Mouse (Mus musculus): ENCODE results near the gene Gas2. TPM values are rescaled to one million over a fixed set of nuclear protein-coding genes. Genes with fewer than 3 reads are reported as not detected.

Gene Gas2
- total RNA-seq, 2 experiments from 2014 or later = 7.6 to 7.9 TPM

DNA sequence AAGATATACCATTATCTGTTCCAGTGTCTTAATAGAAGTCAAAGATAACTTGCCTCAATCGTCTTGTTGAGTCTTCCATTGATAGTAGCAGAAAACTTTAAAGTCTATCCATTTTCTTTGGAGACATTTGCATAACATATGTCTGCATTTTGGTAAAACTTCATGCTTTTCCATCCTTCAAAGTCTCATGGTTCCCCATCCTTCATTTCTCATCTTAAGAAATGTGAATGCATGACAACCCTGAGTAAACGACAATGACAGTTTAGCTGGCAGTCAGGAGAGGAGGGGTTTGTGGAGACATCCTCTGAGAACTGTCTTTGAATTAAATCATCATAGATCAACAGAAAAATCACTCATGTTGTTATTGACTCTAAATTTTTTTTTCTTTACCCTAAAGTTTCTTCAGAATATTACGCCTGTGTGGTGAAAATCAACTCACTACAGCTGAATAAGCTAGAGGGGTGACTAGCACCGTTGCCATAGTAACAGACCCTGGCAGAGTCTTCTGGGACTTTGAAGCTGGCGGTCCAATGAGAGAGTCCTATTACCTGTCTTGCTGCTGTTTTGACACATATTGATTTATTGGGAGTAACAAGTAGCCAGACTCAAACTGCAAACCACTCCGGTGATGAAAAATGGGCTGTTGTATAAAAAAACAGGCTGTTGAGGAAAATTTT lies 99.0 kb downstream of the Gas2 start:
- intact Hi-C loops (cut with DNase I) = no loop called here

DNA sequence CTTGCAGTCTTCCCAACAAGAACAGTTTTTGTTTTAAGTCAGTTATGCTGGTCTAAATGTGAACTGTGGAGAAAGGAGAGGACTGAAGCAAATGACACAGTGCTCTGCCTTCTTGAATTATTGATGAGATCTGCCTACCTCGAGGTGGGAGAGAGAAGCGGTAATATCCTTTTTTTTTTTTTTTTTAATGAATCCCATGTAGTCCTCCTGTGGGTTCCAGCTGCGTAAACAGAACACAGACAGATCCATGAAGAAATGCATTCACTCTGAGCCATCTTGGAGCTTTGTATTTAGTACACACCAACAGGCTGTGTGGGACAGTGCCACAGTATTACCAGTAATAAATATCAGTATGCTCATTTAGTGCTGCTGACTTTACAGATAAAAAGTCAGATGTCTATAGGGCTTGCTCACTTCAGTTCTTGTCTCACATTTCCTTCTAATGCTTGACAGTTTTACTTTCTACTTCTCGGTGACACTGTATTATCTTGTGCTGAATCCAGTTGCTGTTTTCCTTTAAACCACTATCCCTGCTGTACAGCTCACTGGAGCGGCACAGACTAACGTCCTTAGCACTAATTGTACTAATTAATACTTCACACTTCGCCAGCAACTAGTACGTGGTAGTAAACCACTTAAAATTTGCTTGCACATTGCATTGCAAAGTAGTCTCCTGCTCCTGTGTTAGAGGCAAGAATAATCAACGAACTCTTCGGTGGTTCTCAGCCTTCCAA lies 100.6 kb downstream of the Gas2 start:
- DNase-seq = no peak
- intact Hi-C loops (cut with DNase I) = no loop called here

More for the DNA sequence above, 99.0 kb downstream of the Gas2 start:
- DNase-seq = no peak

DNA sequence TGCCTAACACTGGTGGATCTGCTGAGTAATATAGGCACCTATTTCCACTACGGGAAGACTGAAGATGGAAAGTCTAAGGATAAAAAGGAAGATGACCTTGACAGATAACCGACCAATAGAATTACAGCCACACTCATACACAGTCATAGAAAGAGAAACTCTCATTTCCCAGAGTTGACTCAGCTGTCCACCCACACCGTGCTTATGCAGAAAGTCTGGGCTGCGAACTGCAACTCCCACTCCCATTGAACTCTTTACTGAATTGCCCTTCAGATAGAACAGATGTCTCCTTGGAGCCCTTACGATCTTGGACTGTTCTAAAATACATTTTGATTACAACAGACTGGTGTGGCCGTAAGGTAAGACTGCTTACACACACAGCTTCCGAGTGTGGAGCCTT lies 102.9 kb downstream of the Gas2 start:
- intact Hi-C loops (cut with DNase I) = no loop called here
- DNase-seq = no peak

DNA sequence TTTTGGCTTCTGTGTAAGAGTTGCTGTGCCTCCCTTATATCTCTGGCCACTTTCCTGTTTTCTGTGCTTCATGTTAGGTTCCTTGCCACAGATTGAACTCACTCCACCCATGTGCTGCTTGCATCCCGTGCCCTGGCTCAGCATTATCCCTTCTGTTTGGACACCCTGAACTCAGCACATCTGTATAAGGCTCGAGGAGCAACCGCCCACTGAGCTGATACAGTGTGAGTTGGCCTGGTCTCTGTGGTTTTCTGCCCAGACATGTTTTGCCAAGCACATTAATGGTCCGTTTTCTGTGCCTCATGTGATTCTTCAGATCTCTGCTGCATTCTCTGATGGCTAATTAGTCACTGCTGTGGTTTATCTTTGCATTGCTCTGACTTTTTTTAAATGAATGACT lies 105.8 kb downstream of the Gas2 start:
- no peak for DNase-seq
- intact Hi-C loops (cut with DNase I) = no loop called here

DNA sequence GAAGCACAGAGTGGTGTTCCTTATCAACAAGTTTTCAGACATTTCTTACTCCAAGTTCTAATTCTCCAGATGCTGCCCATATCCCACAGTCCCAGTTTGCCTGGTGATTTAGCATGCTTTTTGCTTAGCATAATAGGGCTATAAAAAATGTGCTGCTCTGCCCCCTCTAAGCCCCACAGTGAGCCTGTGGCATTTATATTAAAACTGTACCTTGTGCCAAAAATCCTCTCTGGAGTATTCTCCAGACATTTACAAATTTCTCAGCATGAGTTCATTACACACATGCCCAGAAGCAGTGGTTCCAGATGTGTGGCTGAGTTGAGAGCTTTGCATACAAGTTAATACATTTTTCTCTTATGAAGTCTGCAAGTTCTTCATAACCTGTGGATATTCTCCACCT lies 107.6 kb downstream of the Gas2 start:
- intact Hi-C loops (cut with DNase I) = no loop called here
- DNase-seq = no peak

DNA sequence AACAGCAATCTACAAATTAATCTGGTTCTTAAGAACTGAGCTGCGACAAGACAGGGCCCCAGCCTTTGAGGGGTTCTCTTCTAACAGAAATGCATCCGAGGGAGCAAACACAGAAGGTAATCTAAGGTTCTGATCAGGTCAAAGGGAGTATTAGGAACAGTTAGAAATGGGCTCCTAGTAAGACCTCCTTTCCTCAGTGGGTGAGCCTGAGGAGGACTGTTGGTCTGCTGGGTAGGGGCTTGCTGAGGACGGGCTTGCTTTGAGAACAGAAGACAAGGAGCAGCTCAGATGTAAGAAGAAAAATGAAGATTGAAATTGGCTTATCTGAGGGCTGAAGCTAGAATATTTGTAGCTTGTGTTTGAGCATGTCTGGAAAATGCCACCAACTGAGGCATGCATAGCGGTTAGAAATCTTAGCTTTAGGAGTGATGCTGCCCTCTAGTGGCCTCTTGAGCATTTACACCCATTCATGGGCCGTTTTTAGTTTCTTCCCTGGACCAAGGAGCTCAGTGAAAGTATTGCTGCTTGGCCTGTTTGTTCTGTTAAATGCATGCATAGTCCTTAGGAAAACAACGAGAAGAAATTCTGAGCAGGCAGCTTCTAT lies 110.5 kb downstream of the Gas2 start:
- intact Hi-C loops (cut with DNase I) = loop anchor here (1.0 to 5.0 kb wide), 2 partner anchors 110 to 354 kb away; partner anchors contain the start of genes Fancf and Gas2
- DNase-seq = peak; percentile 7 to 44

DNA sequence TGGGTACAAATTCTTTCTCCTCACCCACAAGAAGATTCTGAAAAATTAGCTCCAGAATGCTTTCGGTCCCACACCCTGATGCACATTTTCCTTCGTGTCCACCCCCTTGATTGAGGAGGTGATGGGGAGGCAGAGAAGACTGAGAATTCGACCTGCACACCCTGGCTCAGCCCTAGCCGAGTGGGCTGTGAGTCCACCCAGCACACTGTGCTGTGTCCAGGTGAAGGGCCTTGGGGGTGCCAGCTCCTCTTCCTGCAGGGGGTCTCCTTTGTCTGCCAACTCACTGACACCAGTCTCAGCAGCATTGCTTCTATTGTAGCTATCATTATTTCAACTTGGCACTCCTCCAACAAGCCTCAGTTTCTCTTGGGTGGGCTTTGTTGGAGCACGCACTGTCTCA lies 111.3 kb downstream of the Gas2 start:
- DNase-seq = no peak
- intact Hi-C loops (cut with DNase I) = loop anchor here (5.0 kb wide), 1 partner anchor 111 kb away; the partner anchor contains the start of genes Fancf and Gas2

DNA sequence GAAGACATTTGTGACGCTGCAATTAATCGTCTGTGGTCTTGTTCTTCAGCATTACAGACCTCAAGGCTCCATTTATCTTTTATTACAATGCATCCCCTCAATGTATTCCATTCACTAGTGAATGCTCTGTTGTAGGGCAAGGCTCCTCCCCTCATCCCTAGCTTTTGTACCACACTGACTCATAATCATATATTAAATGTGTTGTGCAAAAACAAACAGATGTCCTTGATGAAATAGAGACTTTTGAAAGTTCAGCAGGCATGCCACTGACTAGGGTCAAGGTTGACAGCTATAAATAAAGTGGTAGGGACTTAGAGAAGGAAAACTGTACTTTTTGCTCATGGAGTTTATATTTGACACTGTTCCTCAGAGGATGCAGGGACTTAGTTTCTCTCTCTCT lies 111.7 kb downstream of the Gas2 start:
- intact Hi-C loops (cut with DNase I) = loop anchor here (5.0 kb wide), 1 partner anchor 111 kb away; the partner anchor contains the start of genes Fancf and Gas2
- no peak for DNase-seq

DNA sequence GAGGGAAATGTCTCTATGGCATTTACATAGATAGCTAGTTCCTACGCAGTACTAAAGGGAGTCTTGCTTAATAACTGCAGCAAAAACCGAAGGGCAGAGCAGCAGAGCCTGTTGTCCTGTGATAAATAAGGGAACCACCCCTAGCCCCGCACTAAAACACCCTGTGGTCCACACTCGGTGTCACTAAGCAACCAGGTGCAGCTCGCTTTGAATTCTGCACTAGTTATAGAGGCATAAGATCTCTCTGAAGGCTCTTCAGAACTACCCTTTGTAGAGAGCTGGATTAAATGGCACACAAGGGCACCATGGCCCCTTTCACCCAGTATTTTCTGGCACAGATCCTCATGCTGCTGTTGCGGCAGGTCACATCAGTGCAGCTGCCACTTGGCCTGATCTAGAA lies 113.4 kb downstream of the Gas2 start:
- DNase-seq = peak in 1 of 2 experiments; percentile 1
- intact Hi-C loops (cut with DNase I) = no loop called here

DNA sequence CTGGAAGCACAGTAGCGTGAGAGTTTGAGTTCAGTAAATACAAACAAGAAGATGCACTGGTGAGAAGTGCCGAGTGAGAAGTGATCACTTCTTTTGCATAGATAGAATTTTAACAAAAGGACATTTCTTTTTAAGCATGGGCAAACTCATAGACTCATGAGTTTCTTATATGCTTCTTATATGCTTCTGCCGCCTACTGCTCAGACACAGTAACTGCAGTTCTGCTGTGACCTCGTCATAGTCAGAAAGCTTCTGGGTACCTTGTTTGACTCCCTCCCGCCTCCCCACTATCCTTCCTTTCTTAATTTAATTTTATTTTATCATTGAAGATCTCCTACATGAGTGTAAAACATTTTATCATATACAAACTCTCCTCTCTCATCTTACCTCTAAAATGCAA lies 117.5 kb downstream of the Gas2 start:
- peak in 1 of 2 experiments; percentile 18 for DNase-seq
- intact Hi-C loops (cut with DNase I) = no loop called here

DNA sequence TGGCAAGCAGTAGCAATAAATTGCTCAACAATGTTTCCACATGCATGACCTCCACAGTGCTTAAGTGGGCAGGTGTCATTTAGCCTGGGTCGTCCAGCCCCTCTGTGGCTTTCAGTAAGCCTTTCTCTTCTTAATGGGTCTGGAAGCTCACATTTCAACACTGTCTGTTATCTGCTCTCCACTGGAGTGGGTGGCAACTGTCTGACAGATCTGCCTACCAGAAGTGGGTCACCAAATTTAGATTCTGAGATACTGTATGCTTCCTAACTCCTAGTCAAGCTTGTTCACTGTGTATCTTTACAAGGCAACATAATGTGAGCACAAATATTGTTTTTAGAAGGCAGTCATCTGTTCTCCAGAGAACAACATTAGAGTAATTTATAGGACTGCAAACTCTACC lies 120.5 kb downstream of the Gas2 start:
- intact Hi-C loops (cut with DNase I) = no loop called here
- DNase-seq = no peak

DNA sequence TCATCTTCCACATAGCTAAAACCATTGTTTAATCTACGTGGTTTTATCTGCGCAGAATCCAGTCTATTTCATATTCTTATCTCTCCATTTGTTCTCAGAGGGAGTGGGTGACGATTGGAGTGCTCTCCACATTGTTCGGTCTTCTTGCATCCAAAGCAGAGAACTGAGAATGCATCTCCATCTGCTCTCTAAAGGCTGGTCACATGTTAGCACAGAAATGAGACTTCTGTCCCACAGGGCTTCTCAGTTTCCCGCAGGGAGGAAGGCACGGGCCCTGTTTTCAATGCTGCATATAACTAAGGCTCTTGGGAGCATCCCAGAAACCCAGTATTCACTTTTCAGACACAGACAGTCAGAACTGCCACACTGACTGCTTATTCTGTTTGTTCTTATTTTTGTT lies 123.9 kb downstream of the Gas2 start:
- intact Hi-C loops (cut with DNase I) = no loop called here
- DNase-seq = no peak

DNA sequence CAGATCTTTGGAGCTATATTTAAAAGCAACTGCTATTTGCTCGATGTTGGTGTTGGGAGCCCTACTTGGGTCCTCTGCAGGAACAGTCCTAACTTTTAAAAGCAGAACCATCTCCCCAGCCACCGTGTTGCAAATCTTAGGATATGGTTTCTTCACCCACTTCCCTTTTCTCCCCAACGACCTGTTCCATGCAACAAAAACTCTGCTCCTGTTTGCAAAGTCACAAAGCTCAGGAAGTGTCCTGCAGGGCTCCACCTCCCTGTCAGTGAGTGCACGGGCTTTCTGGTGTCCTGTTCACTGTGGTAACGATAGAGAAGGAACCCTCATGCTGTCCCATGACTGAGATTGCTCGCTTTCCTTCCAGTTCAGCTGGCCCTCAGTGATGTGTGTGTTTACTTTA lies 125.1 kb downstream of the Gas2 start:
- intact Hi-C loops (cut with DNase I) = no loop called here
- no peak for DNase-seq

DNA sequence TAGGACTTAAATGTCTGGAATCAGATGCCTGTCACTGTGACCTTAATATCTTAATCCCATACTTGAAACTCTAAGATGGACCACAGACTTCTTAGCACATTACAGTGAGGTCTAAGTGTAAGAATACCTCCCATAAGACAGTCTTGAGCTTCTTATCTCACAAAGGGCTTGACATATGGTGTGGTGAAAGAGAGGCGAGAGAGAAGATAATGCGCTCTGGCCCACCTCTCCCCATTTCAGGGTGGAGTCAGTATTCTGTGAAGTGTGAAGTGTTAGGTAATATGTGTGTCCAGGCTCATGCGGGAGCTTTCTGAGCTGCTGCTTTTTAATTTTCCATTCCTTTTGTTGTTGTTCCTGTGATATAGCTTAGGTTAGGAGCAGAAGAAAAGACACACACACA lies 129.2 kb downstream of the Gas2 start:
- DNase-seq = no peak
- intact Hi-C loops (cut with DNase I) = no loop called here

DNA sequence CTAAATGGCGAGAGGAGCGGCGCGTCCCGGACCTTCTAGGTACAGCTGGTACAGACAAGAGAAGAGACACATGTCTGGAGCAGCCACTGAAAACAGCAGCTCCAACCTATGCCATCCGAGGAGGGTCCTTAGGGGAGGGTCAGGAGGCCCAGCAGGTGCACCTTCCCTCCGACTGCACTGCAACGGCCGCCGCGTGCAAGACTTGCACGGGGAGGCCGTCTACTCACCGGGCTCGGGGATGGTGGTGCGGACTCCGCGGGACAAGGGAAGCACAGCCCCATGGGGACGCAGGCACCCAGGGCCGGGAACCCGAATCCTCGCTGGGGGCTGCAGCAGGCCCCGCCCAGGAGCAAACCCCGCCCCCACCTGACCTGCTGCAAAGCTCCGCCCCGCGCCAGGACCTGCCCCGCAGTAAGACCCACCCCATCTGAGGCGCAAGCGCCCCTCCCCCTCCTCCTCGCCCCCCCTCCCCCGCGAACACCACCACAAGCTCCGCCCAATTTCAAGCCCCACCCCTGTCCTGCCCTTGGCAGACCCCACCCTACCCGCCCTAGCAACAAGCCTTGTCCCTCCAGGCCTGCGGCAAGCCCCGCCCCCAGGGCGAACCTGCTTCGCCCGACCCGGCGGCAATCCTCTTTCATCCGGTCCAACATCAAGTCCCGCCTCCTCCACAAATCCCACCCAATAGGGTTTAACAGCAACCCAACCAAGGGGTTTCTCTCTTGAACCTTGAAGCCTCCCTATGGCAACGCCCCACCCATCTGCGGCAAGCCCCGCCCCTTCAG lies 143.9 kb downstream of the Gas2 start, which contains the start of gene Svip:
TSS of gene Svip (minus strand) at position 508 of the 785 bp plus-strand sequence.
- intact Hi-C loops (cut with DNase I) = no loop called here
- DNase-seq = peak; percentile 71 to 81

DNA sequence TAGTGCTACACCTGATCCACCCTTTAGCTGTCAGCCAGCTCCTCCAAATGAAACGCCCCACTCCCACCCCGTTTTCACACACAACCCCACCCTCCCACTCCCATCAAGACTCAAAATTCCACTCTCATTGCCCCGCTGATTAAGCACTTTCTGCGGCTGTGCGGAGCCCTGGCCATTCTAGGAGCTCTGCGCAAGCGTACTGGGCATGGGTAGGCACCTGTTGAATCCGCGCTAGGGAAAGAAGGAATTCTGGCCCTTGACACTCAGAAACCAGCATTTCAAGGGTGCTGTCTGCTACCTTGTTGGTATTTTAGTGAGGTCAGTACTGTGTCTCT lies 144.4 kb downstream of the Gas2 start:
- intact Hi-C loops (cut with DNase I) = no loop called here
- no peak for DNase-seq

DNA sequence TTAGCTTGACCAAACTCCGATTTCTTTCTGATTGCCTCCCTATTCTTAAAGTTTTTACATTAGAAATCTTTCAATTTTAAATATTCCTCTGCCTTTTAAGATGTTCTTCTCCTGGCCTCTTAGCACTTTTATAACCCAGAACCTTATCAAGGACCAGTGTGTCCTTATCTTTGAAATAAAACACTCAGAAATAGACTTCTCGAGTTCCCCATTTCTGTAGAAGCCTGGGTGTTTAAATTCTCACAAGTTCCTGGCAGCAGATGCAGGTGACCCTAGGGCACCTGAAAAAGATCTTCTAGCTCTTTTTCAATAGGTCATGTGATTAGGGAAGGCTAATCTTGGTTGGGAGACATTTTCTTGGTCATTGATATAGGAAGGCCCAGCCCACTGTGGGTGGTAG lies 145.3 kb downstream of the Gas2 start:
- no peak for DNase-seq
- intact Hi-C loops (cut with DNase I) = no loop called here

DNA sequence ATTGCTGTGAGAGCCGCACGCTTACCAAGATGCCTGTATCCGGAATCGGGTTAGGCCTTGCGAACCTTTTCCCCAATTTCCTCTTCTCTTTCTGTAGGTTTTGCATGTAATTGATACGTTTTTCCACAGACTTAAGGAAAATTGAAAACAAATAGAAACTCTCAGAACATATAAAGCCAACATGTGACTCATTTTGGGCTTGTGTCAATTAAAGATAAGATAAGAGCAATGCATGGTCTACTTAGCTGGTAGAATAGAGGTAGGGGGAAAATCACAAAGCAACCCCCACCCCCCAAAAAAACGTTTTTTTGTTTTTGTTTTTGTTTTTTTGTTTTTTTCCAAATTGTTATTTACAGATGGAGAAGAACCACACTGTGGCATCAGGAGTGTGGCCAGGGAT lies 151.6 kb downstream of the Gas2 start:
- intact Hi-C loops (cut with DNase I) = no loop called here
- no peak for DNase-seq

DNA sequence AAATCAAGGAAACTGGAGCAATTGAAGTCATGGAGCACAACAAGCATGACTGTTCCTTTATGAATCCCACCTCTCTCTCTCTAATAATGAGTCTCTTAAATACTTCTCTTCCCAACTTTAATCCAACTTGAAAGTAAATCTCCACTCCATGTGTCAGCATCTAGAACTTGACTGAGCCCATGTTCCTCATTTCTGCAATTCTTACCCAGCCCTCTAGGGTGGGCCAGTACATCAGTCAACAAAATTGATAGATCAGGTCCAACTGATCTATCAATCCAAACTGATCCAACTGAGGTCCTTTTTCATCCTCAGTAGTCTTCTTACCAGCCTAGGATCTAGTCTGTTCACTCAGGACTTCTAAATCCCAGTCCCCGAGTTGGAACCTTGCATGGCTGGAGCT lies 153.4 kb downstream of the Gas2 start:
- DNase-seq = no peak
- intact Hi-C loops (cut with DNase I) = no loop called here

DNA sequence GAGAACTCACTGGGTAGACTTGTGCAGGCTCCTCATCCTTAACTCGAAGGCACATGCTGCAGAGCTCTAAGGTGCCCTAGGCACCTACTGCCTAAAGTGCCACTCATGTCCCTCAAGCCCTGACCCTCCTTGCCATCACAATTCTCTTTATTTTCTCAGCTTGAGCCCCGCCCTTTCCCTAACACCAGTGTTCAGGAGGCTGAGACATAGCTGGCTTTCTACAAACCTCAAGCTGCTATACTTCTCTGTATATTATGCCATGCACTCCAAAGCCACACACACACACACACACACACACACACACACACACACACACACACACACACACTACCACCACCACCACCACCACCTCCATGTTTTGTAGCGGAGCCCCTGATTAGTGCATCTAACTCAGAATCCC lies 153.8 kb downstream of the Gas2 start, which contains the start of gene 1700015G11Rik:
TSS of gene 1700015G11Rik (minus strand) at position 101 of the 400 bp plus-strand sequence.
- no peak for DNase-seq
- intact Hi-C loops (cut with DNase I) = no loop called here

DNA sequence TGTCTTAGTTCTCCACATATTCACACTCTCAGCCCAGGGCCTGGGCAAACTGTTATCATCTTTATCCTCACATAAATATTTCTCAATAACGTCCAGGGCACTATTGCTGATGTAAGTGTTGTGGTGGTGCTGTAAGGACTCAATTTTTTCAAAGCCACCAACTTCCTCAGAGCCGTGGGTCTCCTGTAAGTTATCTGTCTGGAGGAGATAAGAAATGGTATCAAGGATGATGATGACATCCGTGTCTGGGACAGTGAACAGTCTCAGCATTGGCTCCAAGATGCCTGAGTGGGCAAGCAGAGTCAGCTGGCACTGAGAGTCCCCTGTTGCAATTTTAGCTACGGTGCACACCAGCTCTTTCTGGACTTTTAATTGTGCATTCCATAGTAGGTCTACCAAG lies 160.2 kb downstream of the Gas2 start:
- no peak for DNase-seq
- intact Hi-C loops (cut with DNase I) = no loop called here
